ENCODE assay signal across 29 mouse cellular contexts in genomic region chr6:67184662-67185061, GRCm38 (mm10). TPM values are rescaled to one million over a fixed set of nuclear protein-coding genes. Genes with fewer than 3 reads are reported as not detected.
DNase-seq lines count a peak whose midpoint lies in the region; ATAC-seq lines count a peak whose summit lies in the region.
"Had no signal": no experiment of that assay in that cellular context is flagged by ENCODE, and none has a peak within 500 bp of the region (broad histone marks: within the 10 kb centered on the region; RNA-seq: fewer than 3 reads in every experiment).

No protein-coding gene starts in this region.

- H3K4me3 ChIP-seq in liver, embryonic 13.5 days (replicated peaks) = peak overlapping the region; percentile 28
- H3K4me3 ChIP-seq in liver, embryonic 16.5 days (ENCODE audit: low read depth, low read length) = peak overlapping the region; percentile 62
- H3K4me3 ChIP-seq: embryonic facial prominence, embryonic 10.5 days; embryonic facial prominence, embryonic 15.5 days; forebrain, embryonic 10.5 days; forebrain, embryonic 15.5 days; heart, adult 2 months; heart, embryonic 13.5 days; midbrain, embryonic 15.5 days; stomach, embryonic 15.5 days had no signal

- peak overlapping the region; percentile 42 for H3K4me2 ChIP-seq in liver, embryonic 13.5 days
- peak overlapping the region; percentile 57 for H3K4me2 ChIP-seq in liver, embryonic 16.5 days (ENCODE audit: low read depth, low read length)
- H3K4me2 ChIP-seq: embryonic facial prominence, embryonic 15.5 days; forebrain, embryonic 15.5 days; heart, embryonic 13.5 days; hindbrain, embryonic 14.5 days; midbrain, embryonic 15.5 days; stomach, embryonic 15.5 days had no signal

- ATAC-seq in liver, embryonic 13.5 days (ENCODE audit: low read depth) = no peak
- peak; percentile 33; the same call in 1 of the 2 replicates for ATAC-seq in erythroid progenitor cell, adult 5-6 weeks (replicated peaks; ENCODE audit: low FRiP score, poor library complexity, severe bottlenecking)
- ATAC-seq in liver, embryonic 16.5 days (ENCODE audit: low read depth) = no peak
- ATAC-seq: forebrain, embryonic 15.5 days; midbrain, embryonic 15.5 days; Patski had no signal

- H3K9me3 ChIP-seq in liver, embryonic 13.5 days (replicated peaks) = no peaks in the 10 kb centered on the region
- no peaks in the 10 kb centered on the region for H3K9me3 ChIP-seq in liver, embryonic 16.5 days (replicated peaks; ENCODE audit: control insufficient read depth, low read length)
- H3K9me3 ChIP-seq: embryonic facial prominence, embryonic 10.5 days; embryonic facial prominence, embryonic 15.5 days; forebrain, embryonic 10.5 days; forebrain, embryonic 15.5 days; G1E; heart, embryonic 13.5 days; midbrain, embryonic 15.5 days; stomach, embryonic 15.5 days had no signal

- no peaks in the 10 kb centered on the region for H3K27me3 ChIP-seq in liver, embryonic 13.5 days
- no peaks in the 10 kb centered on the region for H3K27me3 ChIP-seq in liver, embryonic 16.5 days (ENCODE audit: control insufficient read depth, insufficient read depth, low read depth, low read length)
- H3K27me3 ChIP-seq: embryonic facial prominence, embryonic 15.5 days; forebrain, embryonic 15.5 days; heart, embryonic 13.5 days; midbrain, embryonic 15.5 days; Patski; stomach, embryonic 15.5 days had no signal

- H3K27ac ChIP-seq in liver, embryonic 13.5 days = no peak overlapping the region
- H3K27ac ChIP-seq in liver, embryonic 16.5 days (ENCODE audit: low read length) = no peak overlapping the region
- H3K27ac ChIP-seq: embryonic facial prominence, embryonic 10.5 days; embryonic facial prominence, embryonic 15.5 days; forebrain, embryonic 10.5 days; forebrain, embryonic 15.5 days; heart, adult 2 months; heart, embryonic 13.5 days; hindbrain, embryonic 14.5 days; macrophage; midbrain, embryonic 15.5 days; stomach, embryonic 15.5 days had no signal

- peaks cover 50% of the 10 kb centered on the region for H3K4me1 ChIP-seq in liver, embryonic 13.5 days (replicated peaks)
- peaks cover 25% of the 10 kb centered on the region for H3K4me1 ChIP-seq in liver, embryonic 16.5 days (ENCODE audit: control insufficient read depth, low read depth, low read length)
- H3K4me1 ChIP-seq: embryonic facial prominence, embryonic 10.5 days; embryonic facial prominence, embryonic 15.5 days; forebrain, embryonic 10.5 days; forebrain, embryonic 15.5 days; heart, embryonic 13.5 days; midbrain, embryonic 15.5 days; stomach, embryonic 15.5 days had no signal

- 32% methylated on average over 2 of the region's 2 CpGs for WGBS in liver, embryonic 13.5 days (ENCODE audit: insufficient replicate concordance)
- WGBS in liver, embryonic 16.5 days (ENCODE audit: insufficient replicate concordance) = 27% methylated on average over 2 of the region's 2 CpGs

- no peak for DNase-seq in liver, embryonic 13.5 days
- no peak for DNase-seq in liver
- DNase-seq in CD4-positive, CD25-positive, alpha-beta regulatory T cell, adult 2 months (ENCODE audit: low read depth, low spot score) = peak; percentile 54
- DNase-seq in cerebellum, adult 11-12 months = no peak
- no peak for DNase-seq in cerebellum, adult 18-20 months
- no peak for DNase-seq in cerebellum, postnatal 4 days (ENCODE audit: low spot score in 2 of 2)
- DNase-seq: adrenal gland, postnatal 25 days; cerebellum, adult 2 months; cerebellum, postnatal 14 days; heart, adult 2 months; heart, postnatal 10 days; kidney, adult 2 months; kidney, postnatal 4 days; layer of hippocampus, postnatal 36 days; right cerebral cortex, postnatal 25 days; thymus, postnatal 14 days had no signal

- no peak overlapping the region for H3K9ac ChIP-seq in liver, embryonic 13.5 days
- peak overlapping the region; percentile 69 for H3K9ac ChIP-seq in liver, embryonic 16.5 days (ENCODE audit: low read depth, low read length)
- H3K9ac ChIP-seq: embryonic facial prominence, embryonic 15.5 days; forebrain, embryonic 15.5 days; heart, embryonic 13.5 days; hindbrain, embryonic 14.5 days; midbrain, embryonic 15.5 days; stomach, embryonic 15.5 days had no signal

- H3K36me3 ChIP-seq in liver, embryonic 13.5 days = no peaks in the 10 kb centered on the region
- H3K36me3 ChIP-seq in liver, embryonic 16.5 days (ENCODE audit: control insufficient read depth, insufficient read depth) = no peaks in the 10 kb centered on the region
- H3K36me3 ChIP-seq: embryonic facial prominence, embryonic 10.5 days; embryonic facial prominence, embryonic 15.5 days; forebrain, embryonic 10.5 days; forebrain, embryonic 15.5 days; G1E; heart, embryonic 13.5 days; midbrain, embryonic 15.5 days; stomach, embryonic 15.5 days had no signal

RNA-seq across cellular contexts. Expression of gene Serbp1, which starts 53.3 kb away (rescaled TPM):
- 397 and 437 TPM in 2 replicates for polyA plus RNA-seq in liver, embryonic 13.5 days (2015; fragmentation: Nextera tagmentation; extraction: Ambion mirVana)
- 456 and 459 TPM in 2 replicates for total RNA-seq in erythroid progenitor cell, adult 5-6 weeks (2015; ENCODE audit: low replicate concordance)
- 627 and 659 TPM in 2 replicates for total RNA-seq in erythroid progenitor cell, adult 5-6 weeks (2017; ENCODE audit: low replicate concordance)
- polyA plus RNA-seq in liver, embryonic 16.5 days (2015; fragmentation: Nextera tagmentation; extraction: Ambion mirVana) = 183 and 192 TPM in 2 replicates
